Mouse (Mus musculus) liver, embryonic 14.5 days (tissue): ENCODE measurements around the gene Mrps16. TPM values are rescaled to one million over a fixed set of nuclear protein-coding genes. Genes with fewer than 3 reads are reported as not detected.

ENCODE experiments used
- ATAC-seq: fragments of 200-750 bp; cut with Nextera tagmentation; 2 replicates; pipeline ENCODE4 v1.8.0; 2017; ENCODE audit warnings: moderate number of reproducible peaks, mild to moderate bottlenecking, moderate library complexity; ENCODE audit not compliant: insufficient read depth
- DNase-seq, 3 experiments: peaks; one replicate each; pipeline ENCODE4 v3.0.0-alpha.2; 2012 to 2013; ENCODE audit warnings: low read depth in 3 of 3, low spot score in 3 of 3
- H3K27ac ChIP-seq: fragments of 300-500 bp; sonication (generic); 2 replicates; pipeline ENCODE4 v1.5.1; 2014; ENCODE audit warnings: moderate library complexity, mild to moderate bottlenecking, control low read depth, inconsistent platforms
- H3K27me3 ChIP-seq: fragments of 300-500 bp; sonication (generic); 2 replicates; pipeline ENCODE4 v1.6.1; 2014; ENCODE audit warnings: mild to moderate bottlenecking, low read length, moderate library complexity; ENCODE audit not compliant: control insufficient read depth, insufficient read depth
- H3K36me3 ChIP-seq: fragments of 300-500 bp; sonication (generic); replicated peaks from 2 replicates; pipeline ENCODE4 v1.6.1; 2014; ENCODE audit warnings: low read depth; ENCODE audit not compliant: control insufficient read depth, insufficient read depth
- H3K4me1 ChIP-seq, 2 experiments: fragments of 200-500 bp in 1 of 2; fragments of 300-500 bp in 1 of 2; sonication (generic) in 1 of 2; replicated peaks; 2 replicates each; pipeline ENCODE4 v1.6.1; 2012 to 2014; ENCODE audit warnings: antibody characterized with exemption in 1 of 2, inconsistent platforms in 1 of 2, low read length in 1 of 2; ENCODE audit not compliant: control insufficient read depth in 2 of 2, insufficient read depth in 2 of 2
- H3K4me2 ChIP-seq: fragments of 300-500 bp; sonication (generic); 2 replicates; pipeline ENCODE4 v1.6.1; 2014; ENCODE audit warnings: low read depth, mild to moderate bottlenecking, control low read depth, moderate library complexity
- H3K4me3 ChIP-seq, 2 experiments: fragments of 200-500 bp in 1 of 2; fragments of 300-500 bp in 1 of 2; sonication (generic) in 1 of 2; 2 replicates each; pipeline ENCODE4 v1.5.1; 2012 to 2014; ENCODE audit warnings: low read depth in 2 of 2, low read length in 2 of 2, mild to moderate bottlenecking in 2 of 2, control low read depth in 1 of 2, inconsistent platforms in 1 of 2, moderate library complexity in 1 of 2; ENCODE audit not compliant: insufficient read depth in 1 of 2
- H3K9ac ChIP-seq: fragments of 300-500 bp; sonication (generic); replicated peaks from 2 replicates; pipeline ENCODE4 v1.6.1; 2014; ENCODE audit warnings: mild to moderate bottlenecking, control low read depth, moderate library complexity
- H3K9me3 ChIP-seq: fragments of 300-500 bp; sonication (generic); 2 replicates; pipeline ENCODE4 v1.6.1; 2016; ENCODE audit warnings: low read length, mixed read lengths; ENCODE audit not compliant: control insufficient read depth
- CTCF ChIP-seq: IDR thresholded peaks from 2 replicates; pipeline ENCODE4 v1.5.1; 2016; ENCODE audit warnings: antibody characterized with exemption, low read depth, control low read depth
- EP300 ChIP-seq: IDR thresholded peaks from 2 replicates; pipeline ENCODE4 v1.6.1; 2016; ENCODE audit warnings: antibody characterized with exemption, low read depth
- WGBS: fragments of 180-500 bp; shearing (Covaris S2); extraction: QIAGEN DNeasy Blood & Tissue Kit; methylation state at CpG from one replicate; pipeline ENCODE4 v1.1.7; 2014; ENCODE audit not compliant: insufficient replicate concordance; 5-methylcytosine and 5-hydroxymethylcytosine counted together
- polyA plus RNA-seq, 2 experiments: library from polyadenylated mRNA; depleted of rRNA in 1 of 2; stranded (reverse) in 1 of 2; unstranded in 1 of 2; fragments of >200 nt; fragmentation: Nextera tagmentation in 1 of 2; extraction: Ambion mirVana in 1 of 2; gene quantifications; 2 replicates each; pipeline versions ENCODE4 v1.2.1 to v1.2.3; 2012 to 2014

Mrps16 gene
- polyA plus RNA-seq, 2 experiments: 22.9 to 58.1 TPM

GRCm38 (mm10) chr14:20398864-20399263 lies 5.4 kb upstream of the Mrps16 start:
- H3K27me3 ChIP-seq: no peaks in the 10 kb centered on the region
- ATAC-seq (no peak), DNase-seq (no peak)
- no peak overlapping the region for H3K27ac ChIP-seq
- no peak overlapping the region for H3K4me2 ChIP-seq
- peak; percentile 57 for TF ChIP-seq CTCF
- no peak for TF ChIP-seq EP300
- H3K9ac ChIP-seq: no peak overlapping the region
- H3K4me1 ChIP-seq: peaks cover 5% of the 10 kb centered on the region in 2 experiments; a peak in 3 of 4 replicates
- H3K9me3 ChIP-seq: no peaks in the 10 kb centered on the region
- H3K36me3 ChIP-seq: no peaks in the 10 kb centered on the region
- WGBS: 34% methylated on average over 4 of the region's 4 CpGs
- H3K4me3 ChIP-seq: no peak overlapping the region

- Histone ChIP-seq H3K27ac (no peak overlapping the region), H3K27me3 (no peaks in the 10 kb centered on the region), H3K4me3 (no peak overlapping the region), H3K9me3 (no peaks in the 10 kb centered on the region), H3K36me3 (no peaks in the 10 kb centered on the region), H3K9ac (no peak overlapping the region), H3K4me2 (no peak overlapping the region), H3K4me1 (peaks cover 6 to 7% of the 10 kb centered on the region in 2 experiments; a peak in 3 of 4 replicates)
- TF ChIP-seq EP300 (no peak), CTCF (no peak)
- DNase-seq: no peak
- 73% methylated on average over 9 of the region's 9 CpGs for WGBS
- ATAC-seq: no peak
Measured at GRCm38 (mm10) chr14:20397220-20397619, 3.8 kb upstream of the Mrps16 start.

GRCm38 (mm10) chr14:20392326-20392725 lies 1.1 kb downstream of the Mrps16 start:
- WGBS: 30% methylated on average over 4 of the region's 4 CpGs
- Histone ChIP-seq H3K27me3 (no peaks in the 10 kb centered on the region), H3K36me3 (peaks cover 12% of the 10 kb centered on the region), H3K27ac (no peak overlapping the region), H3K4me1 (peaks cover 13 to 18% of the 10 kb centered on the region in 2 experiments), H3K9me3 (no peaks in the 10 kb centered on the region), H3K4me2 (peak overlapping the region; percentile 83), H3K4me3 (peak overlapping the region in 1 of 2 experiments; percentile 84; a peak in 2 of 4 replicates), H3K9ac (no peak overlapping the region)
- ATAC-seq (no peak), DNase-seq (peak in 1 of 3 experiments; percentile 24)
- TF ChIP-seq CTCF (no peak), EP300 (no peak)

GRCm38 (mm10) chr14:20389446-20390079 lies 3.9 kb downstream of the Mrps16 start:
- WGBS: 76% methylated on average over 8 of the region's 8 CpGs
- no peaks in the 10 kb centered on the region for H3K9me3 ChIP-seq
- H3K9ac ChIP-seq: peak overlapping the region; percentile 67
- peaks cover 37% of the 10 kb centered on the region for H3K36me3 ChIP-seq
- no peaks in the 10 kb centered on the region for H3K27me3 ChIP-seq
- peak overlapping the region; percentile 96 for H3K4me2 ChIP-seq
- TF ChIP-seq CTCF: no peak
- no peak for TF ChIP-seq EP300
- H3K4me1 ChIP-seq: peaks cover 24 to 26% of the 10 kb centered on the region in 2 experiments
- ATAC-seq: no peak
- H3K27ac ChIP-seq: peak overlapping the region; percentile 75; the same call in 1 of the 2 replicates
- peak overlapping the region in 1 of 2 experiments; percentile 93; a peak in 2 of 4 replicates for H3K4me3 ChIP-seq
- no peak for DNase-seq

- Histone ChIP-seq H3K36me3 (peaks cover 46% of the 10 kb centered on the region), H3K4me3 (peak within 1 kb of the TSS; percentile 84 to 93), H3K4me2 (peak within 1 kb of the TSS; percentile 96), H3K9ac (peak within 1 kb of the TSS; percentile 90), H3K27ac (peak within 1 kb of the TSS; percentile 75), H3K27me3 (no peaks in the 10 kb centered on the region), H3K9me3 (no peaks in the 10 kb centered on the region), H3K4me1 (peaks cover 20% of the 10 kb centered on the region in 2 experiments)
- TF ChIP-seq CTCF (no peak), EP300 (peak; percentile 23; the same call in 1 of the 2 replicates)
- peak; percentile 83 to 86 (median 84) for DNase-seq
- peak; percentile 66 for ATAC-seq
- WGBS: under 1% methylated on average over 59 of the region's 59 CpGs
Measured at GRCm38 (mm10) chr14:20388441-20389129, 4.8 kb downstream of the Mrps16 start, which contains the start of gene Dnajc9. TSS of gene Dnajc9 (minus strand) at chr14:20388910.
